Mouse (Mus musculus): ENCODE data around the gene Nemf. TPM values are rescaled to one million over a fixed set of nuclear protein-coding genes. Genes with fewer than 3 reads are reported as not detected.

Nemf gene
- total RNA-seq, 1 experiment = 47.9 TPM

- H3K9me3 ChIP-seq (ENCODE audit: control insufficient read depth, insufficient read depth, low read depth, low read length) = no peaks in the 10 kb centered on the region
- TF ChIP-seq ZC3H11A (IDR thresholded peaks at IDR 0.05; ENCODE audit: borderline replicate concordance, low read depth, low read length) = no peak
- H3K4me1 ChIP-seq (ENCODE audit: control insufficient read depth in 2 of 2, insufficient read depth in 2 of 2, low read length in 2 of 2, poor library complexity in 1 of 2) = no peaks in the 10 kb centered on the region
- H3K9ac ChIP-seq (ENCODE audit: insufficient read depth, low read depth, low read length, poor library complexity, severe bottlenecking) = no peak overlapping the region
- DNase-seq (ENCODE audit: low read depth, low spot score) = no peak
- H3K27ac ChIP-seq (ENCODE audit: insufficient read depth, low read depth, low read length, poor library complexity, severe bottlenecking) = no peak overlapping the region
- in situ Hi-C loops (cut with MboI; ENCODE audit: low sequenced_read_pairs in 2 of 2, unreplicated experiment in 2 of 2) = no loop called here
- peaks cover 8% of the 10 kb centered on the region for H3K36me3 ChIP-seq (ENCODE audit: control insufficient read depth, insufficient read depth, low read length, poor library complexity, severe bottlenecking)
- H3K4me3 ChIP-seq (ENCODE audit: insufficient read depth in 1 of 2, low read depth in 1 of 2, low read length in 2 of 2, poor library complexity in 1 of 2, severe bottlenecking in 1 of 2) = no peak overlapping the region
Measured at GRCm38 (mm10) chr12:69349928-69350327, 7.0 kb downstream of the Nemf start.

DNA sequence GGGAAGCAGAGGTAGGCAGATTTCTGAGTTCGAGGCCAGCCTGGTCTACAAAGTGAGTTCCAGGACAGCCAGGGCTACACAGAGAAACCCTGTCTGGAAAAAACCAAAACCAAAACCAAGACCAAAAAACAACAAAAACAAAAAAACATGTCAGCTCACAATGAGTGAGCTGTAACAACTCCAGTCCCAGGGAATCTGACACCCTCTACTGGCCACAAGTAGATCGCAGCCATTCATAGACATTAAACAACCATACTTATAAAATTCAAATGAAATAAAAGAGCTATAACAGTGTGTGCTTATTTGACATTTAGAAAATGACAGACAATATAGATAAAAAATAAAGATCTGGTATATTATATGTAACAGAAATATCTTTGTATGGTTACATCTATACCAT is 23.4 kb downstream of the Nemf start:
- no peak overlapping the region for H3K9ac ChIP-seq (ENCODE audit: insufficient read depth, low read depth, low read length, poor library complexity, severe bottlenecking)
- no peak overlapping the region for H3K27ac ChIP-seq (ENCODE audit: insufficient read depth, low read depth, low read length, poor library complexity, severe bottlenecking)
- H3K9me3 ChIP-seq (ENCODE audit: control insufficient read depth, insufficient read depth, low read depth, low read length) = no peaks in the 10 kb centered on the region; the same call in 1 of the 2 replicates
- in situ Hi-C loops (cut with MboI; ENCODE audit: low sequenced_read_pairs in 2 of 2, unreplicated experiment in 2 of 2) = no loop called here
- no peaks in the 10 kb centered on the region for H3K4me1 ChIP-seq (ENCODE audit: control insufficient read depth in 2 of 2, insufficient read depth in 2 of 2, low read length in 2 of 2, poor library complexity in 1 of 2)
- peaks cover 12% of the 10 kb centered on the region for H3K36me3 ChIP-seq (ENCODE audit: control insufficient read depth, insufficient read depth, low read length, poor library complexity, severe bottlenecking)
- peak; percentile 19 for DNase-seq (ENCODE audit: low read depth, low spot score)
- TF ChIP-seq ZC3H11A (IDR thresholded peaks at IDR 0.05; ENCODE audit: borderline replicate concordance, low read depth, low read length) (no peak), ZNF384 (IDR thresholded peaks at IDR 0.05; ENCODE audit: low read depth, low read length) (0 out of 2 replicates have a peak, but pooled peaks have one; percentile 21)
- no peak overlapping the region for H3K4me3 ChIP-seq (ENCODE audit: insufficient read depth in 1 of 2, low read depth in 1 of 2, low read length in 2 of 2, poor library complexity in 1 of 2, severe bottlenecking in 1 of 2)

GRCm38 (mm10) chr12:69332147-69332546 is 24.8 kb downstream of the Nemf start:
- Histone ChIP-seq H3K9me3 (ENCODE audit: control insufficient read depth, insufficient read depth, low read depth, low read length) (no peaks in the 10 kb centered on the region), H3K4me3 (ENCODE audit: insufficient read depth in 1 of 2, low read depth in 1 of 2, low read length in 2 of 2, poor library complexity in 1 of 2, severe bottlenecking in 1 of 2) (no peak overlapping the region), H3K9ac (ENCODE audit: insufficient read depth, low read depth, low read length, poor library complexity, severe bottlenecking) (no peak overlapping the region), H3K27ac (ENCODE audit: insufficient read depth, low read depth, low read length, poor library complexity, severe bottlenecking) (no peak overlapping the region), H3K36me3 (ENCODE audit: control insufficient read depth, insufficient read depth, low read length, poor library complexity, severe bottlenecking) (peaks cover 14% of the 10 kb centered on the region), H3K4me1 (ENCODE audit: control insufficient read depth in 2 of 2, insufficient read depth in 2 of 2, low read length in 2 of 2, poor library complexity in 1 of 2) (no peaks in the 10 kb centered on the region)
- in situ Hi-C loops (cut with MboI; ENCODE audit: low sequenced_read_pairs in 2 of 2, unreplicated experiment in 2 of 2) = no loop called here
- TF ChIP-seq MAFK (IDR thresholded peaks at IDR 0.05; ENCODE audit: insufficient read depth, low read depth, low read length) = no peak
- TF ChIP-seq HCFC1 (IDR thresholded peaks at IDR 0.05; ENCODE audit: borderline replicate concordance, insufficient read depth, low read length) = no peak
- no peak for TF ChIP-seq ZNF384 (IDR thresholded peaks at IDR 0.05; ENCODE audit: low read depth, low read length)
- TF ChIP-seq ZC3H11A (IDR thresholded peaks at IDR 0.05; ENCODE audit: borderline replicate concordance, low read depth, low read length) = no peak
- no peak for TF ChIP-seq CHD2 (IDR thresholded peaks at IDR 0.05; ENCODE audit: low read depth, low read length)
- no peak for DNase-seq (ENCODE audit: low read depth, low spot score)

DNA sequence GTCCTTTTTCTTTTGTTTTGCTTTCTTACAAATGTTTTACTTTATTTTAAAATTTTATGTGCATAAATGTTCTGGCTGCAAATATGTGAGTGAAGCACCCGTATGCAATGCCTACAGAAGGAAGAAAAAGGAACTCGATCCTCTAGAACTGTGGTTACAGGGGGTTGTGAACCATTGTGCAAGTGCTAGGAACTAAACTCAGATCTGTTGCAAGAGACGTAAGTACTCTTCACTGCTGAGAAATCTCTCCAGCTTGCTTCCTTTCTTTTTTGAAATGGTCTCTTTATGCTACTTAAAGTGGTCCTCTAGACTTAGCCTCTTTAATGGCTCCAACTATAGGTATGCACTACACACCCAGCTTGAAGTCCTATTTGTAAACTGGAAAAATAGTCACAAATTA is 25.8 kb downstream of the Nemf start:
- in situ Hi-C loops (cut with MboI; ENCODE audit: low sequenced_read_pairs in 2 of 2, unreplicated experiment in 2 of 2) = no loop called here
- H3K9me3 ChIP-seq (ENCODE audit: control insufficient read depth, insufficient read depth, low read depth, low read length) = no peaks in the 10 kb centered on the region
- TF ChIP-seq ZC3H11A (IDR thresholded peaks at IDR 0.05; ENCODE audit: borderline replicate concordance, low read depth, low read length) (no peak), HCFC1 (IDR thresholded peaks at IDR 0.05; ENCODE audit: borderline replicate concordance, insufficient read depth, low read length) (no peak), ZNF384 (IDR thresholded peaks at IDR 0.05; ENCODE audit: low read depth, low read length) (no peak), CHD2 (IDR thresholded peaks at IDR 0.05; ENCODE audit: low read depth, low read length) (no peak), MAFK (IDR thresholded peaks at IDR 0.05; ENCODE audit: insufficient read depth, low read depth, low read length) (no peak)
- no peak for DNase-seq (ENCODE audit: low read depth, low spot score)
- H3K36me3 ChIP-seq (ENCODE audit: control insufficient read depth, insufficient read depth, low read length, poor library complexity, severe bottlenecking) = peaks cover 10% of the 10 kb centered on the region
- H3K4me1 ChIP-seq (ENCODE audit: control insufficient read depth in 2 of 2, insufficient read depth in 2 of 2, low read length in 2 of 2, poor library complexity in 1 of 2) = no peaks in the 10 kb centered on the region
- H3K9ac ChIP-seq (ENCODE audit: insufficient read depth, low read depth, low read length, poor library complexity, severe bottlenecking) = no peak overlapping the region
- H3K4me3 ChIP-seq (ENCODE audit: insufficient read depth in 1 of 2, low read depth in 1 of 2, low read length in 2 of 2, poor library complexity in 1 of 2, severe bottlenecking in 1 of 2) = no peak overlapping the region
- no peak overlapping the region for H3K27ac ChIP-seq (ENCODE audit: insufficient read depth, low read depth, low read length, poor library complexity, severe bottlenecking)

DNA sequence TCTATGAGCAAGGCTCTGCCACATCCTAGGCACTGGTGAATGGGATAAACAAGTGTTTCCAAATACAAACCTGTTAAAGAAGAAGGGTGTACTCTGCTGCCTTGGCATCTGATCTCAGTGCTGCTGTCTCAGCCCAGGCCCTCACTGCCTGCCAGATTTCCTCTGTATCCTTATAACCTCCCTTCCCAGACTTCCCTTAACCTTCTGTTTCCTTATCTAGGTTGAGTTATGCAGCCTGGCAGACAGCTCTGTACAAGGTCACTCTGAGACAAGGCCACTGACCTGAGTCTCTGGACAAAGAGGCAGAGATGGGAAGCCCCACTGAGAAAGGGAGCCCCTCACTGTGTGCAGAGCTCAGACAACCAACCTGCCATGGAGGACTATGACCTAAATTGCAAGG is 38.5 kb downstream of the Nemf start:
- in situ Hi-C loops (cut with MboI; ENCODE audit: low sequenced_read_pairs in 2 of 2, unreplicated experiment in 2 of 2) = no loop called here
- TF ChIP-seq ZNF384 (IDR thresholded peaks at IDR 0.05; ENCODE audit: low read depth, low read length) (no peak), HCFC1 (IDR thresholded peaks at IDR 0.05; ENCODE audit: borderline replicate concordance, insufficient read depth, low read length) (no peak), MAFK (IDR thresholded peaks at IDR 0.05; ENCODE audit: insufficient read depth, low read depth, low read length) (no peak), CHD2 (IDR thresholded peaks at IDR 0.05; ENCODE audit: low read depth, low read length) (no peak), ZC3H11A (IDR thresholded peaks at IDR 0.05; ENCODE audit: borderline replicate concordance, low read depth, low read length) (no peak)
- Histone ChIP-seq H3K4me1 (ENCODE audit: control insufficient read depth in 2 of 2, insufficient read depth in 2 of 2, low read length in 2 of 2, poor library complexity in 1 of 2) (no peaks in the 10 kb centered on the region), H3K36me3 (ENCODE audit: control insufficient read depth, insufficient read depth, low read length, poor library complexity, severe bottlenecking) (peaks cover 27% of the 10 kb centered on the region), H3K9me3 (ENCODE audit: control insufficient read depth, insufficient read depth, low read depth, low read length) (no peaks in the 10 kb centered on the region), H3K4me3 (ENCODE audit: insufficient read depth in 1 of 2, low read depth in 1 of 2, low read length in 2 of 2, poor library complexity in 1 of 2, severe bottlenecking in 1 of 2) (no peak overlapping the region), H3K9ac (ENCODE audit: insufficient read depth, low read depth, low read length, poor library complexity, severe bottlenecking) (no peak overlapping the region), H3K27ac (ENCODE audit: insufficient read depth, low read depth, low read length, poor library complexity, severe bottlenecking) (no peak overlapping the region)
- DNase-seq (ENCODE audit: low read depth, low spot score) = no peak

Data from ES-E14 (cell line).